Mouse (Mus musculus) retina, postnatal 1 day (tissue): ENCODE measurements around the gene Cog7.

Experiments
- DNase-seq: peaks from one replicate; pipeline ENCODE4 v3.0.0-alpha.2; 2012

Cog7 gene

DNA sequence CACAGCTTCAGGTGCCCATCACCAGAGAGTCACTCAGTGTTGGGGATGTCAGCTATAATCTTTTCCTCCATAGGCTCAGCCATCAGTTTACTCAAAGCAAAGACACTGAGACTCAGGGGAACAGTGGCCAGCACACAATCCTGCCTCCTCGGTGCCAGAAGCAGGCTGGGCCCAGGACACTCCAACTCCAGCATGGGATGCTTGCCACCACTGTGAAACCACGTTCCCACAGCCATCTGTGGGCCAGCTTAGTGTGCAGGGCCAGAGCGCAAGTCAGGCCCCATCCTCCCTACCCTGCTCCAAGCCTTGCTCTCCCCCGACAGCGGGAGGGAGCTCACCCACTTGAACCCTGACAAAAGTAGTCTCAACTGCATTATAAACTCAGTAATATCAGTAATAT, 35.3 kb downstream of the Cog7 start:
- no peak for DNase-seq

GRCm38 (mm10) chr7:121942371-121942770, 39.1 kb downstream of the Cog7 start:
- no peak for DNase-seq

GRCm38 (mm10) chr7:121941640-121942039, 39.9 kb downstream of the Cog7 start:
- no peak for DNase-seq

- no peak for DNase-seq
Measured at GRCm38 (mm10) chr7:121941016-121941415, 40.5 kb downstream of the Cog7 start.

- DNase-seq: peak; percentile 89
Measured at GRCm38 (mm10) chr7:121939729-121940128, 41.8 kb downstream of the Cog7 start.

- DNase-seq: no peak
Measured at GRCm38 (mm10) chr7:121939244-121939643, 42.3 kb downstream of the Cog7 start.

GRCm38 (mm10) chr7:121938124-121938891, 43.2 kb downstream of the Cog7 start:
- peak; percentile 35 for DNase-seq

DNA sequence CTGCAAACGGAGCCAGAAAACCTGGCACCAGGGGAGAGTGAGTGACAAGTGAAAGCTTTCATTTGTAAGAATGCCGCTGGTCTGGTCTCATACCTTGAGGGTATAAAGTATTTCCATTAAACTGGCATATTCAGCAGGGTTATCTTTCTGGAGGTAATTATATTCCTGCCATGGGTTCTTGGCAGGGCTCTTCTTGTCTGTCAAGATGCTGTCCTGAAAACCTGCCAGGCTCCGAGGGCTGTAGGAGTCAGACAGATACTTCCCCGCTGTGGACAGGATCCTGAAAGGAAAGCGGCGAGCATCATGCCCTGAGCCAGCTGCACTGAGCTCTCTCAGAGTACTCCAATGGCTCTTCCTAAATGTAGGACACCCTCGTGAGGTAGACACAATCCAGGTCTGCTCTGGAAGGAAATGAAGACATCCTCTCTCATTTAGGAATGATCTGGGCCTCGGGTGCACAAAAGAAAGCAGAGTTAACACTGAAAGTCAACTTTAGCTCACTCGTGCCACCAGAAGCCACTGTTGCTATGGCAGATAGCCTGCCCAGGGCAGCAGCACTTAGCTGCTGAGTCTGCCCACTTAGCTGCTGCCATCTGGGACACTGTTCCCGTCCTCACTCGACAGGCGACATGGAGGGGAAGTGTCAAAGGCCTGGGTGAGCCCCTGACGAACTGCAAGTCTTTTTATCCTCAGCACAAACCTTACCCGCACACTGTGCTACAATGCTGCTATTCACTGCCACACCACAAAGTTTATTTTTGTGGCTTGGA, 44.5 kb downstream of the Cog7 start:
- peak; percentile 17 for DNase-seq

DNA sequence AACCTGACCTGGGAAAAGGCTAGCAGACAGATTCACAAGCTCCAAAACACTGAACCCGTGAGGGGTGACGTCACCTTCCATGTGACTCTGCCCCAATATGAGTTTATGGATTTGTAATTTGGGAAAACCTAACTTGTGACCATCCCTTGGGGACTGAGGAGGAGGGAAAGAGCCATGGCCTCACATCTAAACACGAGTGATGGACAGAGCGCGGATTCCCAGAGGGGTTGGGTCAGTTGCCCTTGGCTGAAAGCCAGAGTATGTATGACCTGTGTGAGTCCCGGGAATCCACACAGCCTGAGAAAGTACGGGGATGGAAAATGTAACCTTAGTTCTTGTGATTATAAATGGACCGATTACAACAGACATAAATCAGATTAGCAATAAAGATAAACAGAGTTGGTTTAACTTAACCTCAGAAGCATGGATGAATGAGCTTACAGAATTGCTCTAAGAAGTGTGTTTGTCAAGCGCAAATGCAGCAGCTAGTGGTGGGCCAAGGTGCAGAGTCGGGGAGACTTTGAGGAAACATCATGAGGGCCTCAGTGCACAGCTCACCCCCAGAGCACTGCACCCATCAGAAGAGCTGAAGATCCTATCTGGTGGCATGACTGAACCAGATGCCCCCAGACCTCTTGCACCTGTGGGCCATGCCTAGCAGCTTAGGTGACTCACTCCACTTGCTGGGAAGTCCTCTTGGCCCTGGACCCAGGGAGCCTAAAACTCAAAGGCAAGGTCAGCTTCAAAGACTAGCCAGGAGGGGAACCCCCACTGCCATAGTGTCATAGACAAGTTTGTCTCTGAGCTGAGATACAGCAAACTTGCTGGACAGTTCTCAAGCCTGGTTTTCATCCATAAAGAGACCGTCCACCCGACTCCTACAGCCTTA, 45.4 kb downstream of the Cog7 start:
- no peak for DNase-seq

DNA sequence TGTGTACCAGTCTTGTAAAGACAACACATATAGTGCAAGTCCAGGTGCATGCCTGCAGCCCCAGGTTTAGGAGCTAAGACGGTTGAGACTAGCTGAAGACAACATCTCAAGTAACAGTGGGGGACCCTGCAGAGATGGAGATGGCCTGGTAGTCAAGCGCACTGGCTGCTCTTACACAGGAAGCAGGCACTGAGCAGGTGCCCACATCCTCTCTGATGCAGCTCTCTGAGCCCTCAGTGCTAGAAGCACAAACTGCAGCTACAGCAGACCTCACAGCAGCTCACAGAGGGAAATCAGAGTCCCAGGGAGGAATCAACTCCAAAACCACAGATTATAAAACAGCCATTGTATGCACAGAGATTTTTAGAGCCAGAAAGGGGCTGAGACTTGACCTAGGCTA, 47.2 kb downstream of the Cog7 start:
- no peak for DNase-seq

GRCm38 (mm10) chr7:121933675-121934074, 47.8 kb downstream of the Cog7 start:
- DNase-seq: no peak

DNA sequence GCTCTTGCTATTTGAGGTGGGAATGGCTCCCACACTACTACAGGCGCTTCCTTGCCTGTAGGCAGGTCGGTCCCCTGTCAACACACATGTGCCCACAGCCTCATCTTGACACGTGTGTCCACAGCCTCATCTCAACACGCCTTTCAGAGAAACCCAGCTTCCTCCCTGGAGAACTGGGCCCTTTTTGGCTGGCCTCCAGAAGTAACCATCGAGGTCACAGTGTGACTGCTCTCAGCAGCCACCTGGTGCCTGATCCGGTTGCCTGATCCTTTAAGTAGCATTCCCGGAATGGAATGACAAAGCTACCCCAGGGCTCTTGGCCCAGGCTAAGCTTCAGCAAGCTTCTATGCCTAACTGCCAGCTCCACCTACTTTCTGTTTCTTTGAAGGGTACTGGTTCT, 50.3 kb downstream of the Cog7 start:
- DNase-seq: peak; percentile 69

- DNase-seq: no peak
Measured at GRCm38 (mm10) chr7:121927882-121928281, 53.6 kb downstream of the Cog7 start.

DNA sequence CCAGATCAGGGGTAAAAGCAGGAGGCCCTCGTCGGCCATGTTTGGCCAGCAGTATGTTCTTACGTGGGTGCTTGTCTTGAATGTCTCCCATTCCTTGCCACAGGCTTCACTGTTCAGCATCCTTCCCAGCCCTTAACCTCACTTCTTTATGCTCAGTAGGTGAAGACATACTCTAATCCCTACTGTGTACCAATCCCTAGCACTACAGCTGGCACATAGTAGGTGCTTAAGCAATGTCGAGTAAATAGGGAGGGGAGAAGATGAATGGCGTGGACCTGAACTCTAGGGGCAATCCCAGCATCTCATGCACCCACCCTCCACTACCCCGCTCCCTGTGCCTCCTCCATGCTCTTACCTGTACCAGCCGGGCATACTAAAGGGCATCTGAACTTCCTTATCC, 57.1 kb downstream of the Cog7 start:
- DNase-seq: no peak

GRCm38 (mm10) chr7:121913944-121914343, 67.6 kb downstream of the Cog7 start:
- DNase-seq: no peak

GRCm38 (mm10) chr7:121912250-121912649, 69.3 kb downstream of the Cog7 start:
- DNase-seq: no peak

- no peak for DNase-seq
Measured at GRCm38 (mm10) chr7:121906879-121907278, 74.6 kb downstream of the Cog7 start.

GRCm38 (mm10) chr7:121902757-121903411, 78.6 kb downstream of the Cog7 start:
- DNase-seq: no peak

DNA sequence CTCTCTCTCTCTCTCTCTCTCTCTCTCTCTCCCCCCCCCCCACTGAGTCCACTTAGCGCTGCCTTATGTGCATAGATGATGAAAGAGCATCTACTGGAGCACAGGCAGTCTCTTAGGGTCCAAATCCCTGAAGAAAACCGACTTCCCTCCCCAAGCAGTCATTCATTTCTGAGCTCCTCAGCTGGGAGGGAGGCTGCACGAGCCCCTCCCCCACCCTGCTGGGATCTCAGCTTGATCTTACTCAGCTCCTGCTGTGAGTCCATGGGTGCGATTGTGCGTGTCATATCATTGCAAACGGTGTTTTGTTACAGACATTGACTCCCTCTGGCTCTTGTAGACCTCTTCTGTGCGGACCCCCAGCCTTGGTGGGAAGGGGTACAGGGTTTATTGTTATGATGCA, 81.6 kb downstream of the Cog7 start:
- DNase-seq: peak; percentile 50

DNA sequence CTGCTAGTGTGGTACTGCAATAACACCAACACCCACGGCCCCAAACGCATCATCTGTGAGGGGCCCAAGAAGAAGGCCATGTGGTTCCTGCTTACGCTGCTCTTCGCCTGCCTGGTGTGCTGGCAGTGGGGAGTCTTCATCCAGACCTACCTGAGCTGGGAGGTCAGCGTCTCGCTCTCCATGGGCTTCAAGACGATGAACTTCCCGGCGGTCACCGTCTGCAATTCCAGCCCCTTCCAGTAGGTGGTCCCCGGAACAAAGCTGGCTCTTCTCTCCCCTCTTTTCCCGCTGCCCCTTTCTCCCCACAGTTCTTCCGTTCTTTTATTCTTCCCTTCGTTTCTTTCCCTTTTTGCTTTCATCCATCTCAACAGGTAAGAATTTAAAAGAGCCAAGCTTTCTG, 82.2 kb downstream of the Cog7 start:
- DNase-seq: peak; percentile 60

GRCm38 (mm10) chr7:121896689-121897088, 84.8 kb downstream of the Cog7 start:
- no peak for DNase-seq

DNA sequence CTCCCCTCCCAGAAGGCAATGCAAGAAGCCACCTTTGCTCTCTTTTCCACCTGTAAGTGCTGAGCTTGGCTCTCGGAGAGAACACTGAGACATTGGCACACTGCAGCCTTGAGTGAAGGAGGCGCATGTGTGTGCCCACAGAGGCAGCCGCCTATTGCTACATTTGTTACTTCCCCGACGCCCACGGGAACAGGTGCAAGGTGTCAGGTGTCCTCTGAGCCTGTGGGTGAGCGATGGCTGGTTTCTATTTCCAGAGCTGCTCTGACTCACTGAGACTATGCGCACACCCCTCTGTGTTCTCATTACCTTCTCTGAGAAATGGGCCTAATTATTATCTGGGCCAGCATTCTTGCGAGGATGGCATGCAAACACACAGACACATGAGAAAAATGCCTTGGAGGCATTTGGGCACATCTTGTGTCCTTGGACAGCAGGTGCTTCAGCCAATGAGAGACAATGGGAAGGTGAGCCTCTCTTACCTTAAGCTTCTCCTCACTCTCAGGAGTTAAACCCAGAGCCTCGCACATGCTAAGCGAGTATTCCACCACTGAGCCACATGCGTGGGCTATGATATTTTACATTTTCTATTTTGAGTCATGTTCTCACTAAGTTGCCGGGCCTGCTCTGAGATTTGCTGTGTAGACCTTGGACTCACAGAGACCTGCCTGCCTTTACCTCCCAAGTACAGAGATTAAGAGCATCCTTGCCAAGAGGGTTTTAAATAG, 90.7 kb downstream of the Cog7 start:
- no peak for DNase-seq
